Mouse (Mus musculus): Measurements from ENCODE around the gene Cstf2.

Cstf2 gene

DNA sequence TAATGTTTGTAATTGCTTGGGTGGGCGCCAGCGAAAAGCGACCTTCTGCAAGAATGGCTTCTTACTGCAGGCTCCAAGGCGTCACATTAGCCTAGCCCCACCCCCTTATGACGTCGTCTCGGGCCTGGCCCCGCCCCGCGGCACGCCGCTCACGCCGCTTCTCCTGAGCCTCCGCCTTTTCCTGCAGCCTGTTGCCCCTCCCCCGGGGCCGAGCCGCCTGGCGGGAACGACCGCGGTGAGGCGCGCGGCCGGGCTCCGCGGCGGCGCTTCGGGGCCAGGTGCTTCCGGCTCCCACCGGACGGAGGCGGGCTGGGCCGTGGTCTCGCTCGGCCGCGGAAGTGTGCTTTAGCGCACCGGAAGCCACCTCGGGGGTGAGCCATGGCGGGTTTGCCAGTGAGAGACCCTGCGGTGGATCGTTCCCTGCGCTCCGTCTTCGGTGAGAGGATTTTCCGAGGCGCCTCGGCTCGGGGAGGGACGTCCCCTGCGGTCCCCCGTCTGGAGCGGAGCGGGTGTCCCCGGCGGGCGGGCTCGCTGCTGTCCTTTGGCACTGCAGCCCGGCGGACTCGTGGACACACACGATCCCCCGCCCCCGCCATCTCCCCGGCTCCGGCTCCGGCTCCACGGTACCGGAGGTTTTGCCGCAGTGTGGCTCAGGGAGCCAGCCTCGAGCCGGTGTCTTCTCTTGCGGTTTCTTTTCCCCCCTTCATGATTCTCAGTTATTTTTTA, at the start of gene Cstf2:
Gene Cstf2, plus strand, starts transcription at position 201 of the 726 bp plus-strand sequence.
- peak; percentile 92 to 93 for DNase-seq (ENCODE audit: low spot score in 2 of 2)

GRCm38 (mm10) chrX:134019005-134019404, 40.0 kb upstream of the Cstf2 start:
- peak; percentile 23 to 51 for DNase-seq (ENCODE audit: low spot score in 2 of 2)

DNA sequence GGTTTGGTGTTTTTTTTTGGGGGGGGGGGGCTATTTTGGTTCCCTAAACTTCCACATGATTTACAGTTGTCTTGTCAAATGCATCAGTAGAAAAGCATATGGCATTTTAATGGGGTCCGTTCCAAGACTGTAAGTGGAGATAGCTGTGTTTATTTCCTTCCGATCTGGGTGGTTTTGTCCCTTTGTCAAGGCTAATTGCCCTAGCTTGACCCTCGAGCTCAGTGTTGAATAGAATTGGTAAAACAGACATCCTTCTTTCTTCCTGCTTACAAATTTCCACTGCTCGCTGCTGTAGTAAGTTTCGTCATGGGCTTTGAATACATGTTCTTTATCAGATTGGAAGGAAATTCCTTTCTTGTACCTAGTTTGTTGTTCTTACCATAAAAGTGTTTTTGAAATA, 38.3 kb upstream of the Cstf2 start:
- DNase-seq (ENCODE audit: low spot score in 2 of 2), result no peak

DNA sequence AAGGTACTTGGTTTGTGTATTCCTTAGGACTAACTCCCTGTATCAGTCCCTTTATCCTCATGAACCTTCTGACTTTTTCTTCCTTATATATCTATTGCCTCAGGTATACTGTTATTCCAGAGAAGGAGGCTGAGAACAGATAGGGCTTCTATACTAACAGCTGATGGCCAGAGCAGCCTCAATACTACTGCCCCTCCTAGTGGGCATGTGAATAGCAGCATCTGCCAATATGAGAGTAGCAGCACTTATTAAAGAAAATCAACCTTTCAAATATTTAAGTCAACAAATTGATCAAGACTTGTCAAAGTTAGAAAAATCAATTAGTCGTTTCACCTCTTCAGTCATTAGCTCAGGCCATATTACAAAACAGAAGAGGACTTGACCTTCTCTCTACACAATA, 10.0 kb upstream of the Cstf2 start:
- DNase-seq (ENCODE audit: low spot score in 2 of 2), result no peak

DNA sequence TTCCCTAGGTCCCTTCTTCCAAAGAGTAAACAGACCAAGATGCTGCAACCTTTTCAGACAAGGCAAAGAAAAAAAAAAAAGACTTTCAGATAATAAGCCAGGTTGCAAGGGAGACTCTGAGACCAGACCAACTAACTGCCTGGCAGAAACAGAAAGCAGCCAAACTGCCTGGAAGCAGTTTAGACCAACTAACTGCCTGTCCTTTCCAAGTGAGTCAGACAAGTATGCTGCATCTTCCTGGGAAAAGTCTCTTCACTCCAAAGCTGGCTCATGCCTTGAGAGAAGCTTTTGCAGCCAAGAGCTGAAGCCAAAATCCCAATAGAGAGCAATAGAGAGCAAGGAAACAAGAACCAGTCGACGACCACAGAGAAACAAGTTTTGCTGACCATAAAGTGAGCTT, 2.1 kb upstream of the Cstf2 start:
- no peak for DNase-seq (ENCODE audit: low spot score in 2 of 2)

DNA sequence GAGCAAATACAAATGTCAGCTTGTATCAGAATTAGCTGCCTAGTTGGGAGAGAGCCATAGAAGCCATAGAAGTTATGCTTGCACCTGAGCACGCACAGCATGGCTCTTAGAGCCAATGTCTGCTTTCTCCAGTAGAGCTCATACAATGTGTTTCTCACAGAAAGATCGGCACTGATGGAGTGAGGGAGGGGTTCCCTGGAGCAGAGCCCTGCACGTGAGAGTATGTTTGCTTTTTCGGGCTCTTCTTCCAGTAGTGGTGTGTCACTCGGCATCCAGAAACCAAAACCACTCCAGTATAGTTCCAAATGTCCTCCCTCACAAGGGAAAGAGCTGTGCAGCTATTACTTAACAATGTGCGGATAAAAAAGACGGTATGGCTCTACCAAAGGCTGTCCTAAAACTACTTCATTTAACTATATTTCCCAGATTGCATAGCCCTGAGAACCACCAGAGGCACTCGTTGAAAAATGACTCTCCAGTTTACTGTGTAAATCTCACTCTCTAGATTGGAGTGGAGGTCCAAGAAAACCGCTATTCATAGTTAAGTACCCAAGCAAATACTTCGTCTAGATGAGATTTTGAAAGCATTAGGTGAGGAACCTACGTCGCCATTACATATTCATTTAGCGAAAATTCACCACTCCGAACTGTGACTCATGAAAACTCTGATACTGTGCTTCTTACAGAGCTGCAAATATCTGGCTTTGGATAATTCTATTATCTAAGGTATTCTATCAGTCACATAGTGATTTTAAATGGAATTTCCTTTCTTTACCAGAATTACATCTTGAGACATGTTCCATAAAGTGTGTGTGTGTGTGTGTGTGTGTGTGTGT, 729 bp upstream of the Cstf2 start:
- DNase-seq (ENCODE audit: low spot score in 2 of 2), result no peak

- peak in 1 of 2 experiments; percentile 3 for DNase-seq (ENCODE audit: low spot score in 2 of 2)
Measured at GRCm38 (mm10) chrX:134059764-134060163, 777 bp downstream of the Cstf2 start.

DNA sequence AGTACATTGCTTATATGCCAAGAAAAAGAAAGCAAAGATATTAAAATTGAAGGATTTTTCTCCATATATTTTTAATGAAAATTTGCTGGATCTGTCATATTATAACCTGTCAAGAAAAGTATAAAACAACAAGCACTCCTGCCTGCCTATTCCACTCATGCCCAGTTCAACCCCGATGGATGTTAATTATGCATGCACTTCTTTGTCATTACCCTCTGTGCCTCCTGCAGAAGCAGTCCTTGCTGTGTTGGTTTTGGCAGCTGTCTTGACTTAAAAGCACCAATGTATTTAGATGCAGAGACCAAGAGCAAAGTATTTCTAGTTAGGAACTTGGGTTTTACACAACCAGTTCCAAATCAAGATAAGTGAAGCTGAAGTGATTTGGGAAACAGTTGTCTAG, 26.5 kb downstream of the Cstf2 start:
- no peak for DNase-seq (ENCODE audit: low spot score in 2 of 2)

GRCm38 (mm10) chrX:134102641-134103040, 43.7 kb downstream of the Cstf2 start:
- no peak for DNase-seq (ENCODE audit: low spot score in 2 of 2)

GRCm38 (mm10) chrX:134111767-134112166, 52.8 kb downstream of the Cstf2 start:
- no peak for DNase-seq (ENCODE audit: low spot score in 2 of 2)

GRCm38 (mm10) chrX:134116417-134116816, 57.4 kb downstream of the Cstf2 start:
- no peak for DNase-seq (ENCODE audit: low spot score in 2 of 2)

- no peak for DNase-seq (ENCODE audit: low spot score in 2 of 2)
Measured at GRCm38 (mm10) chrX:134128549-134128948, 69.6 kb downstream of the Cstf2 start.

DNA sequence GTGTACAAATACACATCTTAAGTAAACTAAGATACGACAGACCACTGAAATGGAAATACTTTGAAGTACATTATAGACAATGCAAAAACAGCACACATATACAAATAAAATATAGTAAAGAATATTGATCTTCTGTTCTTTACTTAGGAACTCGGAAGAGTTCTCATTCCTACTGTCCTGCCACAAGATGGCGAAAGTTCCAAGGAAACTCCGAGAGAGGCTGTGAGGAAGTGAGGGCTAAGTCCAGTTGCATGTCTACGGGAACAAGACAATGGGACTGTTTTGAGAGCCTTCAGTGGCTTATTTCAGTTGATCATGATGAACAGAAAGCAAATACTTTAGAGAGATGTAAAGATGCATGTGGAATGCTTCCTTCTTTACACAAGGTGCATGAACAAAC, 73.3 kb downstream of the Cstf2 start:
- no peak for DNase-seq (ENCODE audit: low spot score in 2 of 2)

- peak in 1 of 2 experiments; percentile 59 for DNase-seq (ENCODE audit: low spot score in 2 of 2)
Measured at GRCm38 (mm10) chrX:134133821-134134220, 74.8 kb downstream of the Cstf2 start.

Measured in thymus, postnatal 10 days (tissue).